Mouse (Mus musculus): ENCODE data around the gene Clec18a.

GRCm38 (mm10) chr8:111030045-111030444 lies 62.2 kb downstream of the Clec18a start:
- TF ChIP-seq CTCF (IDR thresholded peaks at IDR 0.05; ENCODE audit: low read depth), result no peak
- no peak for TF ChIP-seq EP300 (IDR thresholded peaks at IDR 0.05; ENCODE audit: low read depth)
